Mouse (Mus musculus) hindbrain, postnatal 0 days (tissue): ENCODE data around the gene Camsap3. TPM values are rescaled to one million over a fixed set of nuclear protein-coding genes. Genes with fewer than 3 reads are reported as not detected.
A peak's percentile ranks its signal among the peaks of the same experiment; 100 is the strongest.

Experiments
- ATAC-seq: fragments of 200-750 bp; cut with Nextera tagmentation; 2 replicates; pipeline ENCODE4 v1.8.0; 2017; ENCODE audit warnings: mild to moderate bottlenecking, moderate TSS enrichment, moderate library complexity
- DNase-seq: peaks from one replicate; pipeline ENCODE4 v3.0.0-alpha.2; 2015; ENCODE audit warnings: low spot score
- H3K27ac ChIP-seq: fragments of 300-500 bp; sonication (generic); 2 replicates; pipeline ENCODE4 v1.5.1; 2014; ENCODE audit warnings: mild to moderate bottlenecking
- H3K27me3 ChIP-seq: fragments of 300-500 bp; sonication (generic); 2 replicates; pipeline ENCODE4 v1.6.1; 2014; ENCODE audit warnings: low read length, mixed read lengths; ENCODE audit not compliant: insufficient read depth
- H3K36me3 ChIP-seq: fragments of 300-500 bp; sonication (generic); 2 replicates; pipeline ENCODE4 v1.6.1; 2014; ENCODE audit warnings: low read length, mixed read lengths; ENCODE audit not compliant: insufficient read depth
- H3K4me1 ChIP-seq: fragments of 300-500 bp; sonication (generic); 2 replicates; pipeline ENCODE4 v1.6.1; 2014; ENCODE audit warnings: antibody characterized with exemption, low read length, mixed read lengths; ENCODE audit not compliant: insufficient read depth
- H3K4me2 ChIP-seq: fragments of 300-500 bp; sonication (generic); 2 replicates; pipeline ENCODE4 v1.6.1; 2014; ENCODE audit warnings: low read depth, mild to moderate bottlenecking, low read length, moderate library complexity, mixed read lengths
- H3K4me3 ChIP-seq: fragments of 300-500 bp; sonication (generic); 2 replicates; pipeline ENCODE4 v1.5.1; 2014; ENCODE audit warnings: low read length
- H3K9ac ChIP-seq: fragments of 300-500 bp; sonication (generic); replicated peaks from 2 replicates; pipeline ENCODE4 v1.6.1; 2014; ENCODE audit warnings: mild to moderate bottlenecking, low read length, moderate library complexity, mixed read lengths
- H3K9me3 ChIP-seq: fragments of 300-500 bp; sonication (generic); 2 replicates; pipeline ENCODE4 v1.6.1; 2016; ENCODE audit warnings: low read length, mixed read lengths
- CTCF ChIP-seq: IDR thresholded peaks from 2 replicates; pipeline ENCODE4 v1.5.1; 2016; ENCODE audit warnings: antibody characterized with exemption, control low read depth, low read depth
- WGBS: fragments of 180-500 bp; shearing (Covaris S2); extraction: QIAGEN DNeasy Blood & Tissue Kit; methylation state at CpG from one replicate; pipeline ENCODE4 v1.1.7; 2014; 5-methylcytosine and 5-hydroxymethylcytosine counted together
- polyA plus RNA-seq: library from polyadenylated mRNA; unstranded; fragments of >200 nt; fragmentation: Nextera tagmentation; extraction: Ambion mirVana; gene quantifications from 2 replicates; pipeline ENCODE4 v1.2.1, GENCODE M21; 2015
- total RNA-seq: library from RNA; depleted of rRNA; stranded (reverse); fragments of >200 nt; gene quantifications from 2 replicates; pipeline ENCODE4 v1.2.3, GENCODE M21; 2014; rRNA removed

Camsap3 gene
- total RNA-seq (108 and 128 TPM in 2 replicates), polyA plus RNA-seq (34.9 and 39.1 TPM in 2 replicates)

GRCm38 (mm10) chr8:3586993-3587390 is at the start of gene Camsap3:
Gene Camsap3, plus strand, starts transcription at chr8:3587293.
- no peaks in the 10 kb centered on the region for H3K27me3 ChIP-seq
- no peaks in the 10 kb centered on the region for H3K4me1 ChIP-seq
- H3K4me2 ChIP-seq, result peak within 1 kb of the TSS; percentile 73
- no peak; the same call in 1 of the 2 replicates for ATAC-seq
- no peaks in the 10 kb centered on the region for H3K9me3 ChIP-seq
- DNase-seq, result no peak
- TF ChIP-seq CTCF, result no peak
- no peaks in the 10 kb centered on the region for H3K36me3 ChIP-seq
- whole genome bisulfite sequencing, result 6% methylated on average over 7 of the region's 7 CpGs
- H3K4me3 ChIP-seq, result peak within 1 kb of the TSS; percentile 76
- H3K9ac ChIP-seq, result peak within 1 kb of the TSS; percentile 93
- peak within 1 kb of the TSS; percentile 87 for H3K27ac ChIP-seq

DNA sequence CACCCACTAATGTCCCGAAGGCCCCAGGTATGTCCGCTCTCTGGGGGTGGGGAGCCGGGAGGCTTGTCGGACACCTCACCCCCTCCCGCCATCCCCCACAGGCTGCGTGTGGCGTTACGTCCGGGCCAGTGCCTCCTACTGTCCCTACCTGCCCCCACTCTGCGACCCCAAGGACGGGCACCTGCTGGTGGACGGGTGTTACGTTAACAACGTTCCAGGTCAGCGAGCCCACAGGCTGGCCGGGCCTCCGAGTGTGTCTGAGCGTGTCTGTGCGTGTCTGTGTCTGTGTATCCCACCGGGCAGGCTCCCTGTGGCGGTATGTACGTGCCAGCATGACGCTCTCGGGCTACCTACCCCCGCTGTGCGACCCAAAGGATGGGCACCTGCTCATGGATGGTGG is 49.4 kb upstream of the Camsap3 start:
- no peak for DNase-seq
- ATAC-seq, result no peak
- H3K9me3 ChIP-seq, result no peaks in the 10 kb centered on the region
- no peaks in the 10 kb centered on the region for H3K27me3 ChIP-seq
- 92% methylated on average over 26 of the region's 26 CpGs for WGBS
- no peak overlapping the region for H3K27ac ChIP-seq
- no peaks in the 10 kb centered on the region for H3K4me1 ChIP-seq
- peaks cover 68% of the 10 kb centered on the region for H3K36me3 ChIP-seq
- no peak overlapping the region for H3K9ac ChIP-seq
- no peak for TF ChIP-seq CTCF
- H3K4me3 ChIP-seq, result no peak overlapping the region
- H3K4me2 ChIP-seq, result no peak overlapping the region

- no peak overlapping the region for H3K4me3 ChIP-seq
- no peaks in the 10 kb centered on the region for H3K9me3 ChIP-seq
- H3K27ac ChIP-seq, result no peak overlapping the region
- DNase-seq, result no peak
- no peak for ATAC-seq
- 83% methylated on average over 7 of the region's 7 CpGs for WGBS
- H3K9ac ChIP-seq, result no peak overlapping the region
- H3K27me3 ChIP-seq, result no peaks in the 10 kb centered on the region
- H3K36me3 ChIP-seq, result peaks cover 78% of the 10 kb centered on the region
- no peak overlapping the region for H3K4me2 ChIP-seq
- no peaks in the 10 kb centered on the region for H3K4me1 ChIP-seq
- no peak for TF ChIP-seq CTCF
These were observed 47.9 kb upstream of the Camsap3 start for GRCm38 (mm10) chr8:3539146-3539545.

DNA sequence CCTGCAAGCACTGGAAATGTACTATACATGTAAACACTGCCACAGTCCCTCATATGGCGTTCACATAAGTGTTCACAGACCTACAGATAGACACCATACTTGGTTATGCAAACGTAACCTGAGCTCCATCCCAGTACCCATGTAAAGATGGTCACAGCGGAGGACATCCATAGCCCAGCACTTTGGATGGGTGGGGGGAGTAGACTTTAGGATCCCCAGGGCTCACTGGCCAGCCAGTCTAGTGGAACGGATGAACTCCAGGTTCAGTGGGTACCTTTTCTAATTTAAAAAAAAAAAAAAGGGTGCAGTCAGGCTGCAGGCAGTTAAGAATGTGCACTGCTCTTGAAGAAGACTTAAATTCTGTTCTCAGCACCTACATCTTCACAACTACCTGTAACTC is 47.0 kb upstream of the Camsap3 start:
- DNase-seq (no peak), ATAC-seq (no peak)
- TF ChIP-seq CTCF, result no peak
- Histone ChIP-seq H3K4me1 (no peaks in the 10 kb centered on the region), H3K27ac (no peak overlapping the region), H3K4me2 (no peak overlapping the region), H3K4me3 (no peak overlapping the region), H3K36me3 (peaks cover 87% of the 10 kb centered on the region), H3K27me3 (no peaks in the 10 kb centered on the region), H3K9me3 (no peaks in the 10 kb centered on the region), H3K9ac (no peak overlapping the region)
- 91% methylated on average over 4 of the region's 4 CpGs for WGBS

GRCm38 (mm10) chr8:3546511-3546910 is 40.6 kb upstream of the Camsap3 start:
- WGBS, result 92% methylated on average over 2 of the region's 2 CpGs
- H3K27ac ChIP-seq, result no peak overlapping the region
- no peak overlapping the region for H3K9ac ChIP-seq
- no peak overlapping the region for H3K4me3 ChIP-seq
- no peak overlapping the region for H3K4me2 ChIP-seq
- no peaks in the 10 kb centered on the region for H3K9me3 ChIP-seq
- no peak for DNase-seq
- no peaks in the 10 kb centered on the region for H3K27me3 ChIP-seq
- no peak for TF ChIP-seq CTCF
- peaks cover 33% of the 10 kb centered on the region for H3K36me3 ChIP-seq
- ATAC-seq, result no peak
- H3K4me1 ChIP-seq, result no peaks in the 10 kb centered on the region

GRCm38 (mm10) chr8:3552240-3552639 is 34.9 kb upstream of the Camsap3 start:
- Histone ChIP-seq H3K4me3 (no peak overlapping the region), H3K4me1 (no peaks in the 10 kb centered on the region), H3K27me3 (no peaks in the 10 kb centered on the region), H3K4me2 (no peak overlapping the region), H3K9me3 (no peaks in the 10 kb centered on the region), H3K9ac (no peak overlapping the region), H3K36me3 (no peaks in the 10 kb centered on the region), H3K27ac (no peak overlapping the region)
- 89% methylated on average over 1 of the region's 1 CpGs for whole genome bisulfite sequencing
- TF ChIP-seq CTCF, result no peak
- no peak for ATAC-seq
- DNase-seq, result no peak

DNA sequence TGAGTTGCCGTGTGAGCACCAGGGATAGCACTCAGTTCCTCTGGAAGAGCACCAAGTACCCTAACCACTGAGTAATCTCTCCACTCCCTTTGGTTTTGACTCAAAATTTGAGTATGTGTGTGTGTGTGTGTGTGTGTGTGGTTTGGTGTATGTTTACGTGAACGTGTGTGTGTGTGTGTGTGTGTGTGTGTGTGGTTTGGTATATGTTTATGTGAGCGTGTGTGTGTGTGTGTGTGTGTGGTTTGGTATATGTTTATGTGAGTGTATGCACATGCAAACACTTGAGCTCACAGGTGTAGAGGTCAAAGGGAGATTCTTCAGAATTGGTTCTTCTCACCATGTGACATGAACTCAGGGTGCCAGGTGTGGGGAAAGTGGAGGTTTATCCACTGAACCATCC is 31.0 kb upstream of the Camsap3 start:
- H3K36me3 ChIP-seq, result no peaks in the 10 kb centered on the region
- H3K9ac ChIP-seq, result no peak overlapping the region
- no peak overlapping the region for H3K4me3 ChIP-seq
- H3K4me2 ChIP-seq, result no peak overlapping the region
- 67% methylated on average over 4 of the region's 4 CpGs for WGBS
- TF ChIP-seq CTCF, result no peak
- H3K27ac ChIP-seq, result no peak overlapping the region
- no peaks in the 10 kb centered on the region for H3K27me3 ChIP-seq
- no peak for DNase-seq
- H3K9me3 ChIP-seq, result no peaks in the 10 kb centered on the region
- peak; percentile 94 for ATAC-seq
- H3K4me1 ChIP-seq, result no peaks in the 10 kb centered on the region
